Mouse (Mus musculus): ENCODE results near the gene Mccc2. TPM values are rescaled to one million over a fixed set of nuclear protein-coding genes. Genes with fewer than 3 reads are reported as not detected.

Mccc2 gene
- polyA plus RNA-seq, 1 experiment from 2014 or later = 33.0 TPM

DNA sequence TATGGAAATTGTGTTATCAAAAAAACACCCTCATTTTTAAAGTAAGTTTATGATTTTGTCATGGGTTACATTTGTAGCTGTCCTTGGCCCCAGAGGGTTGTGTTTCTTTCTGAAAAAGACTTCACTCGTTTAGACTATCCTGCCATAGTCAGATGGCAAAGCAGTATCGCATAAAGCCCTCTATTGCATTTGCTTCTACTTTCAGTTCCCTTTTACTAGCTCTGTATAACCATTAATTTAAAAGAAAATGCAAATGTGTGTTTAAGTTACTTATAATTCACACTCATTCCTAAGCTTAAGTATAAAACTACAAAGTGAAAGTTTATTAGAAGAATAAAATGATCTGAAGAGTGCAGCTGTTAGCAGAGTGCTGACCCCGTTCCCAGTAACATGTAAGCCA lies 16.4 kb downstream of the Mccc2 start:
- 94% methylated on average over 3 of the region's 3 CpGs for WGBS

DNA sequence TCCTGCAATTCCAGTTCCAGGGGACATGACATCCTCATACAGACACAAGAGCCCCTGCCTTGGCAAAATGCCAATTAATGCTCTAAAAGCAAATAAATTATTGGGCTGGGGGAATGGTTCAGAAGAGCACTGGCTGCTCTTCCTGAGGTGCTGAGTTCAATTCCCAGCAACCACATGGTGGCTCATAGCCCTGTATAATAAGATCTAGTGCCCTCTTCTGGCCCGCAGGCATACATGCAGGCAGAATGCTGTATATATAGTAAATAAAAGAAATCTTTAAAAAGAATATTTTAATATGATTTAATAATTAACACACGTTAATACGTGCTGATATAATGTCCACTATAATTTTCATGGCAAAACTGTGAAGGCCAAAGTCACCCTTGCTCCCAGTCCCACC lies 17.3 kb downstream of the Mccc2 start:
- no peaks in the 10 kb centered on the region for H3K9me3 ChIP-seq (ENCODE audit: control insufficient read depth, low read length)
- no peak overlapping the region for H3K4me2 ChIP-seq (ENCODE audit: low read depth, low read length, severe bottlenecking)
- no peak overlapping the region for H3K4me3 ChIP-seq (ENCODE audit: low read depth, low read length)
- H3K9ac ChIP-seq (ENCODE audit: low read length) = no peak overlapping the region
- H3K4me1 ChIP-seq (replicated peaks; ENCODE audit: control insufficient read depth, insufficient read depth, low read length) = no peaks in the 10 kb centered on the region
- no peak overlapping the region for H3K27ac ChIP-seq (ENCODE audit: low read depth, low read length)
- ATAC-seq (replicated peaks; ENCODE audit: low FRiP score) = no peak
- no peak for DNase-seq (ENCODE audit: low spot score)
- no peaks in the 10 kb centered on the region for H3K36me3 ChIP-seq (ENCODE audit: control insufficient read depth, insufficient read depth, low read length)
- 78% methylated on average over 3 of the region's 3 CpGs for WGBS
- H3K27me3 ChIP-seq (ENCODE audit: control insufficient read depth, insufficient read depth, low read length) = no peaks in the 10 kb centered on the region

More for the DNA sequence above, 16.4 kb downstream of the Mccc2 start:
- H3K9ac ChIP-seq (ENCODE audit: low read length) = no peak overlapping the region
- H3K36me3 ChIP-seq (ENCODE audit: control insufficient read depth, insufficient read depth, low read length) = no peaks in the 10 kb centered on the region
- H3K27me3 ChIP-seq (ENCODE audit: control insufficient read depth, insufficient read depth, low read length) = no peaks in the 10 kb centered on the region
- no peak for DNase-seq (ENCODE audit: low spot score)
- no peak overlapping the region for H3K4me2 ChIP-seq (ENCODE audit: low read depth, low read length, severe bottlenecking)
- ATAC-seq (replicated peaks; ENCODE audit: low FRiP score) = no peak
- no peaks in the 10 kb centered on the region for H3K4me1 ChIP-seq (replicated peaks; ENCODE audit: control insufficient read depth, insufficient read depth, low read length)
- no peak overlapping the region for H3K4me3 ChIP-seq (ENCODE audit: low read depth, low read length)
- H3K27ac ChIP-seq (ENCODE audit: low read depth, low read length) = no peak overlapping the region
- H3K9me3 ChIP-seq (ENCODE audit: control insufficient read depth, low read length) = no peaks in the 10 kb centered on the region

DNA sequence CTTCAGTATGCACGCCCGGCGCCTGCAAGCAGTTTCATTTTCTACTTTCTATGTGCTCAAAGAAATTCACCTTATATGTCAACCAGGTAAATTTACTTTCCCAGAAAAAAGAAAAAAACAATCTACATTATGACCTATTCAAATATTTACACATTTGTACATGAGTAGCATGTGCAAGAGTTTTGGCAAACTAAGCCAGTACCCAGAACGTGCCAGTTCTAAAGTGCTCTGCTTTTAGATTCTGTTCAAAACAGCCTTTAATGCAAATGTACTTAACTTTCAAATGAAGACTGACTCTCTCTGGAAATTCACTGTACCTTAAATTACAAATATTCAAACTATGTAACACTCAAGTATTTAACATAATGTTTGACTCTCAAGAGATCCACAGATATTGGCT lies 25.8 kb downstream of the Mccc2 start:
- H3K9ac ChIP-seq (ENCODE audit: low read length) = no peak overlapping the region
- DNase-seq (ENCODE audit: low spot score) (no peak), ATAC-seq (replicated peaks; ENCODE audit: low FRiP score) (no peak)
- H3K4me1 ChIP-seq (replicated peaks; ENCODE audit: control insufficient read depth, insufficient read depth, low read length) = no peaks in the 10 kb centered on the region
- no peaks in the 10 kb centered on the region for H3K9me3 ChIP-seq (ENCODE audit: control insufficient read depth, low read length)
- no peak overlapping the region for H3K4me2 ChIP-seq (ENCODE audit: low read depth, low read length, severe bottlenecking)
- no peaks in the 10 kb centered on the region for H3K27me3 ChIP-seq (ENCODE audit: control insufficient read depth, insufficient read depth, low read length)
- no peaks in the 10 kb centered on the region for H3K36me3 ChIP-seq (ENCODE audit: control insufficient read depth, insufficient read depth, low read length)
- no peak overlapping the region for H3K4me3 ChIP-seq (ENCODE audit: low read depth, low read length)
- H3K27ac ChIP-seq (ENCODE audit: low read depth, low read length) = no peak overlapping the region
- 95% methylated on average over 4 of the region's 4 CpGs for WGBS

DNA sequence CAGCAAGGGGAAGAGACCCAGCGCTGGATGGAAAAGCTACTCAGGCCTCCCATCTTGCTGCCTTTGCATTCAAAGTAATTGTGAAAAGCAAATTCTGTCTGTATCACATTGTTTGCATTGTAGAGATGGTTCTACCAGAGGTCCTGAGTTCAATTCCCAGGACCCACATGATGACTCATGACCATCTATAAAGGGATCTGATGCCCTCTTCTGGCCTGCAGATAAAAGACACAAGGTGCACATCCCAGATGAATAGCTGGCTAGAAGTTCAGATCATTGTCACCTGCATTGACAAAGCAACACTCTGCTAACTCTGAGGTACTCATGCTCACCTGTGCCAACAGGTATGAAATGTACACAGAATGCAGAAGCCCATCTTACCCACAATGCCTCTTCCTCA lies 32.1 kb downstream of the Mccc2 start:
- Histone ChIP-seq H3K9me3 (ENCODE audit: control insufficient read depth, low read length) (no peaks in the 10 kb centered on the region), H3K27ac (ENCODE audit: low read depth, low read length) (no peak overlapping the region), H3K4me2 (ENCODE audit: low read depth, low read length, severe bottlenecking) (no peak overlapping the region), H3K27me3 (ENCODE audit: control insufficient read depth, insufficient read depth, low read length) (no peaks in the 10 kb centered on the region), H3K36me3 (ENCODE audit: control insufficient read depth, insufficient read depth, low read length) (no peaks in the 10 kb centered on the region), H3K4me1 (replicated peaks; ENCODE audit: control insufficient read depth, insufficient read depth, low read length) (no peaks in the 10 kb centered on the region), H3K9ac (ENCODE audit: low read length) (no peak overlapping the region), H3K4me3 (ENCODE audit: low read depth, low read length) (no peak overlapping the region)
- WGBS = 70% methylated on average over 1 of the region's 1 CpGs
- ATAC-seq (replicated peaks; ENCODE audit: low FRiP score) (no peak), DNase-seq (ENCODE audit: low spot score) (no peak)

DNA sequence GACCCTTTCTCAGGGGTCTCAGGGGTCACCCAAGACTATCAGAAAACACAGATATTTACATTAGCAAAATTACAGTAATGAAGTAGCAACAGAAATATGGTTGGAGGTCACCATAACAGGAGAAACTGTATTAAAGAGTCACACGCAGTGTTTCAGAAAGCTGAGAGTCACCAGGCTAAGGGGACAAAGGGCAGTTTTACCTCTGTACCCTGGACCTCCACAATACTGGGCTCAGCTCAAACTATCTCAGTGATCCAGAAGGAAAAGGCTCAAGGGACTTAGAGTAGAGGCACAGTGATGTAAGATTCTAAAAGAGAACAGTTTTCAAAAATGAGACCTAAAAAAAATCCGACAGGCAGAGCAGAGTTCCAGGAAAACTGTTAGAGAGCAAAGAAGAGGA lies 36.0 kb downstream of the Mccc2 start:
- Histone ChIP-seq H3K4me3 (ENCODE audit: low read depth, low read length) (no peak overlapping the region), H3K4me2 (ENCODE audit: low read depth, low read length, severe bottlenecking) (no peak overlapping the region), H3K27me3 (ENCODE audit: control insufficient read depth, insufficient read depth, low read length) (no peaks in the 10 kb centered on the region), H3K27ac (ENCODE audit: low read depth, low read length) (no peak overlapping the region), H3K4me1 (replicated peaks; ENCODE audit: control insufficient read depth, insufficient read depth, low read length) (no peaks in the 10 kb centered on the region), H3K36me3 (ENCODE audit: control insufficient read depth, insufficient read depth, low read length) (no peaks in the 10 kb centered on the region), H3K9ac (ENCODE audit: low read length) (no peak overlapping the region), H3K9me3 (ENCODE audit: control insufficient read depth, low read length) (no peaks in the 10 kb centered on the region)
- WGBS = 68% methylated on average over 2 of the region's 2 CpGs
- no peak for DNase-seq (ENCODE audit: low spot score)
- no peak for ATAC-seq (replicated peaks; ENCODE audit: low FRiP score)

DNA sequence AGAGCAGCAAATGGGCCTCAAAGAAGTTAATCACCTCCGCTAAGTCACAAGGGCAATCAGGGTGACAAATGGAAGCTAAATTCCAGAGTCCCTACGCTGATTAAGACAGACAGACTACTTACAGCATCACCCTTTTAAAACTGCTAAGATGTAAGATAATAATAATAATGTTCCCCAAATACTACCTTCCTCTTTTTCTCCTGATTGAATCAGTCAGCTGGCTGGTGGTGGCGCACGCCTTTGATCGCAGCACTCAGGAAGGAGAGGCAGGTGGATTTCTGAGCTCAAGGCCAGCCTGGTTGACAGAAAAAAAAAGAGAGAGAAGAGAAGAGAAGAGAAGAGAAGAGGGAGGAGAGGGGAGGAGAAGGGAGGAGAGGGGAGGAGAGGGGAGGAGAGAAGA lies 45.4 kb downstream of the Mccc2 start:
- H3K36me3 ChIP-seq (ENCODE audit: control insufficient read depth, insufficient read depth, low read length) = no peaks in the 10 kb centered on the region; the same call in 1 of the 2 replicates
- H3K9ac ChIP-seq (ENCODE audit: low read length) = no peak overlapping the region
- ATAC-seq (replicated peaks; ENCODE audit: low FRiP score) (no peak), DNase-seq (ENCODE audit: low spot score) (no peak)
- H3K27ac ChIP-seq (ENCODE audit: low read depth, low read length) = no peak overlapping the region
- H3K9me3 ChIP-seq (ENCODE audit: control insufficient read depth, low read length) = no peaks in the 10 kb centered on the region
- H3K4me3 ChIP-seq (ENCODE audit: low read depth, low read length) = no peak overlapping the region
- H3K27me3 ChIP-seq (ENCODE audit: control insufficient read depth, insufficient read depth, low read length) = no peaks in the 10 kb centered on the region
- WGBS = 90% methylated on average over 5 of the region's 5 CpGs
- H3K4me1 ChIP-seq (replicated peaks; ENCODE audit: control insufficient read depth, insufficient read depth, low read length) = no peaks in the 10 kb centered on the region
- no peak overlapping the region for H3K4me2 ChIP-seq (ENCODE audit: low read depth, low read length, severe bottlenecking)

DNA sequence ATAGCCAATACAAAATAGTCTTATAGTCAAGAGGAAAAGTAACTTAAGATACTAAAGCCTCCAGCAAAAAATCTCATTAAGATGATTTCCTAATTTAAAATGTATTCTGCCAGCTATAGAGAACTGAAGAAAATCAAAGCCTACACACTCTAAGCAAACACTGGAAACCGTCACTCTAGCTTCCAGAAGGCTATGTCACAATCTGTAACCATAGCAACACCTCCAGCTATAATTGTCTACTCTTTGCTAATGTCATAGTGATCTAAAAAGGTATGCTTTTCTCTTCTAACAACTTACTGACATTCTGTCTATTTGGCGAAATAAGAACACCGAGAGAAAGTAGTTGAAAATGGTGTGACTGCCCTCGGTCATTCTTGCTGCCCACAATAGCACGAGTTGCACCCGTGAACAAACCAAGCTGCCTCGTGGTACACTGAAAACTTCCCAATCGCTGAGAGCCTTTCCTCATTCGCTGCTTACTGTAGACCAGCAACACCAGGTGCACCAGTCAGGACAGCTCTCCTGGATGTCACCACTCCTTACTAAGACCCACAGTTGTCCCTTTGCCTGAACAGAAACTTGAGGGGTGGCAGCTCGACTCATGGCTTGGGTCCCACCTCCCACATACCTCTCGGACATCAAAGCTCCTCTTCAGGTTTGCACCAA lies 48.3 kb downstream of the Mccc2 start:
- Histone ChIP-seq H3K4me2 (ENCODE audit: low read depth, low read length, severe bottlenecking) (no peak overlapping the region), H3K9ac (ENCODE audit: low read length) (no peak overlapping the region), H3K36me3 (ENCODE audit: control insufficient read depth, insufficient read depth, low read length) (no peaks in the 10 kb centered on the region), H3K4me3 (ENCODE audit: low read depth, low read length) (no peak overlapping the region), H3K27ac (ENCODE audit: low read depth, low read length) (no peak overlapping the region), H3K27me3 (ENCODE audit: control insufficient read depth, insufficient read depth, low read length) (no peaks in the 10 kb centered on the region), H3K4me1 (replicated peaks; ENCODE audit: control insufficient read depth, insufficient read depth, low read length) (no peaks in the 10 kb centered on the region), H3K9me3 (ENCODE audit: control insufficient read depth, low read length) (no peaks in the 10 kb centered on the region)
- DNase-seq (ENCODE audit: low spot score) (no peak), ATAC-seq (replicated peaks; ENCODE audit: low FRiP score) (no peak)
- 84% methylated on average over 11 of the region's 11 CpGs for WGBS

DNA sequence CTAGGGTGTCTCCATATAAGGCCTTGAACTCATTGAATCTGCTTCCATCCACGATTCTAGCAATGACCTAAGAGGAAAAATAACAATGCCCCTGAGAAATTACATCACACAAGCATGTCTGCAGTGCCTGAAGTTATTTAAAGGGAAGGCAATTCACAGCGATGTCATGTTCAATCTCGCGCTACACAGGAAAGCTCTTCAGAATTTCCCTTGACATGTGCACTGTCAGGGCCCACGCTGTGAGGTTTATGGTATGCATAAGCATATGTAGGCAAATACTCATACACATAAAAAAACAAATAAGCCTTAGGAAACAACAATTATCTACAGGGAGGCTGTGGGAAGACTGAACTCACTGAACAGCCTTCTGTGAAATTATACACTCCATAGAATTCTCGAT lies 51.6 kb downstream of the Mccc2 start:
- Histone ChIP-seq H3K27ac (ENCODE audit: low read depth, low read length) (no peak overlapping the region), H3K9me3 (ENCODE audit: control insufficient read depth, low read length) (no peaks in the 10 kb centered on the region), H3K4me3 (ENCODE audit: low read depth, low read length) (no peak overlapping the region), H3K9ac (ENCODE audit: low read length) (no peak overlapping the region), H3K4me2 (ENCODE audit: low read depth, low read length, severe bottlenecking) (no peak overlapping the region), H3K27me3 (ENCODE audit: control insufficient read depth, insufficient read depth, low read length) (no peaks in the 10 kb centered on the region), H3K4me1 (replicated peaks; ENCODE audit: control insufficient read depth, insufficient read depth, low read length) (no peaks in the 10 kb centered on the region), H3K36me3 (ENCODE audit: control insufficient read depth, insufficient read depth, low read length) (no peaks in the 10 kb centered on the region)
- ATAC-seq (replicated peaks; ENCODE audit: low FRiP score) (no peak), DNase-seq (ENCODE audit: low spot score) (no peak)
- 87% methylated on average over 6 of the region's 6 CpGs for WGBS

DNA sequence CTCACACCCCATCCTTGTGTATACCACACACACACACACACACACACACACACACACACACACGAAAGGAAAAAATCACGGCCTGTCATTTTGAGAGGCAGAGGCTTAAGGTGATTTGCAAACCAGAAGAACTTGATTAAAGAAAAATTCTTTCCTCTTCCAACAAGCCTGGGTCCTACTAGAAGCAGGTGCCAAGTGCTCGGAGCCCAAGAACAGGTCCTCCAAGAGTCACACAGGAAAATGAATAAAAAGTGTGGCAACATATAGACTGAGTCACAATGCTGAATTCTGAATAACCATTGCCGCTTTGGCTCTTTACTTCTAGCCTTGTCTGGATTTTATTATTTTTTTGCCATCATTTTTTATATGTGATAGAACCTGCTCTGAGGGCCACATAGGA lies 53.8 kb downstream of the Mccc2 start:
- Histone ChIP-seq H3K4me3 (ENCODE audit: low read depth, low read length) (no peak overlapping the region), H3K4me1 (replicated peaks; ENCODE audit: control insufficient read depth, insufficient read depth, low read length) (no peaks in the 10 kb centered on the region), H3K9me3 (ENCODE audit: control insufficient read depth, low read length) (no peaks in the 10 kb centered on the region), H3K9ac (ENCODE audit: low read length) (no peak overlapping the region), H3K27ac (ENCODE audit: low read depth, low read length) (no peak overlapping the region), H3K4me2 (ENCODE audit: low read depth, low read length, severe bottlenecking) (no peak overlapping the region), H3K36me3 (ENCODE audit: control insufficient read depth, insufficient read depth, low read length) (no peaks in the 10 kb centered on the region; the same call in 1 of the 2 replicates), H3K27me3 (ENCODE audit: control insufficient read depth, insufficient read depth, low read length) (no peaks in the 10 kb centered on the region)
- 91% methylated on average over 4 of the region's 4 CpGs for WGBS
- DNase-seq (ENCODE audit: low spot score) = no peak
- no peak for ATAC-seq (replicated peaks; ENCODE audit: low FRiP score)

All from forebrain, embryonic 11.5 days (tissue).